Mouse (Mus musculus) limb, embryonic 14.5 days (tissue): ENCODE results near the gene Gm20388. TPM values are rescaled to one million over a fixed set of nuclear protein-coding genes. Genes with fewer than 3 reads are reported as not detected.

Experiments used
- ATAC-seq: fragments of 200-750 bp; cut with Nextera tagmentation; 2 replicates; pipeline ENCODE4 v1.8.0; 2017; ENCODE audit warnings: low read depth, moderate number of reproducible peaks, moderate TSS enrichment; ENCODE audit not compliant: low FRiP score
- DNase-seq: peaks from one replicate; pipeline ENCODE4 v3.0.0-alpha.2; 2015; ENCODE audit warnings: low spot score
- H3K27ac ChIP-seq: fragments of 300-500 bp; sonication (generic); replicated peaks from 2 replicates; pipeline ENCODE4 v1.5.1; 2014; ENCODE audit warnings: low read depth, mild to moderate bottlenecking, low read length, moderate library complexity, mixed read lengths
- H3K27me3 ChIP-seq: fragments of 300-500 bp; sonication (generic); 2 replicates; pipeline ENCODE4 v1.6.1; 2014; ENCODE audit warnings: low read length, mixed read lengths; ENCODE audit not compliant: control insufficient read depth, insufficient read depth
- H3K36me3 ChIP-seq: fragments of 300-500 bp; sonication (generic); 2 replicates; pipeline ENCODE4 v1.6.1; 2014; ENCODE audit warnings: mild to moderate bottlenecking, low read length, moderate library complexity, mixed read lengths; ENCODE audit not compliant: control insufficient read depth, insufficient read depth
- H3K4me1 ChIP-seq: fragments of 300-500 bp; sonication (generic); 2 replicates; pipeline ENCODE4 v1.6.1; 2014; ENCODE audit warnings: antibody characterized with exemption, low read length, mixed read lengths; ENCODE audit not compliant: control insufficient read depth, insufficient read depth
- H3K4me2 ChIP-seq: fragments of 300-500 bp; sonication (generic); replicated peaks from 2 replicates; pipeline ENCODE4 v1.6.1; 2014; ENCODE audit warnings: low read depth, mild to moderate bottlenecking, low read length, moderate library complexity; ENCODE audit not compliant: severe bottlenecking
- H3K4me3 ChIP-seq: fragments of 300-500 bp; sonication (generic); replicated peaks from 2 replicates; pipeline ENCODE4 v1.5.1; 2014; ENCODE audit warnings: low read length
- H3K9ac ChIP-seq: fragments of 300-500 bp; sonication (generic); 2 replicates; pipeline ENCODE4 v1.6.1; 2014; ENCODE audit warnings: mild to moderate bottlenecking, low read depth, low read length, moderate library complexity; ENCODE audit not compliant: severe bottlenecking
- H3K9me3 ChIP-seq: fragments of 300-500 bp; sonication (generic); 2 replicates; pipeline ENCODE4 v1.6.1; 2016; ENCODE audit warnings: low read length; ENCODE audit not compliant: control insufficient read depth
- POLR2A ChIP-seq: fragments of 200-500 bp; IDR thresholded peaks from 2 replicates; pipeline ENCODE4 v1.8.0; 2012; ENCODE audit warnings: inconsistent platforms, mild to moderate bottlenecking, moderate library complexity, borderline replicate concordance; ENCODE audit not compliant: insufficient read depth, insufficient read length; ENCODE audit errors: extremely low read depth
- WGBS: fragments of 180-500 bp; shearing (Covaris S2); extraction: QIAGEN DNeasy Blood & Tissue Kit; methylation state at CpG from one replicate; pipeline ENCODE4 v1.1.7; 2014; 5-methylcytosine and 5-hydroxymethylcytosine counted together
- polyA plus RNA-seq, 2 experiments: library from polyadenylated mRNA; depleted of rRNA in 1 of 2; stranded (reverse) in 1 of 2; unstranded in 1 of 2; fragments of >200 nt; fragmentation: Nextera tagmentation in 1 of 2; extraction: Ambion mirVana in 1 of 2; gene quantifications; 2 replicates each; pipeline versions ENCODE4 v1.2.1 to v1.2.3; 2012 to 2014

Gene Gm20388
- polyA plus RNA-seq, 2 experiments, result 1.9 to 49.9 TPM

DNA sequence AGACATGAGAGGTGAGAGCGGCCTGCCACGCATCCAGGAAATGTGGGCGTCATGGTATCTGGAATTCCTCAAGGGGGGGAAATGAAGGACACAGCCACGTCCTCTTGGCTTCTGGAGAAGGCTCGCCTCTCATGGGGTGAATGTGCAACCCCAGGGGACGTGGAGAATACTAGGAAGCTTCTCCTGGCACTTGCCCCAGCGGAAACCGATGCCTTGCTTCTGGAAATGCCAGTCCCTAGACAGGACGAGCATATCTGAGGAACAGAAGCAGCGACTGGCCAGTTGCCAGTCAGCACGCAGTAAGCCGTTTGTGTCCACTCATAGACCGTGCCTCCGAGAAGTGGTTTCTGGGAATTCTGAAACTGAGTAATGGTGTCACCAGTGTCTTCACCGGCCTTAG lies 126.6 kb downstream of the Gm20388 start:
- Histone ChIP-seq H3K27me3 (no peaks in the 10 kb centered on the region), H3K9me3 (no peaks in the 10 kb centered on the region), H3K36me3 (no peaks in the 10 kb centered on the region), H3K27ac (no peak overlapping the region), H3K9ac (no peak overlapping the region), H3K4me2 (no peak overlapping the region), H3K4me3 (no peak overlapping the region), H3K4me1 (no peaks in the 10 kb centered on the region)
- ATAC-seq, result no peak
- no peak for DNase-seq
- TF ChIP-seq POLR2A, result no peak
- WGBS, result 79% methylated on average over 15 of the region's 15 CpGs

DNA sequence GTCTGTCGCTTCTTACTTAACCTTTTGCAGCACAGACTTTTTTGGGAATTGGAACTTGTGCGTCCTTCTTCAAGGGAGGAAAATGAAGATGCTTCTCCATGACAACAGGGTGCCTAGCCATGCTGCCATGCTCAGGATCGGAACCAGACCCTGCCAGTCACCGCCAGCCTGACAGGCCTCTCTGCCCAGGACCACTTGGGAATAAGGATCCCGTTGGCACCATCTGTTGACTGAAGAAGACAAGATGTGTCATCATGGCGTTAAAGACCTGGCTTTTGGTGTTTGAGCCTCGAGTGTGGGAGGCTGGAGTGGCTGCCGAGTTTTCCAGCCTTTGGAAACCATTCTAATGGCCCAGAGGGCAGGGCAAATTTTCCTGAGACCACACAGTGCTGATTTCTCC lies 127.0 kb downstream of the Gm20388 start:
- H3K4me2 ChIP-seq, result no peak overlapping the region
- no peaks in the 10 kb centered on the region for H3K9me3 ChIP-seq
- H3K4me1 ChIP-seq, result no peaks in the 10 kb centered on the region
- H3K9ac ChIP-seq, result no peak overlapping the region
- no peak for TF ChIP-seq POLR2A
- no peak overlapping the region for H3K27ac ChIP-seq
- ATAC-seq (no peak), DNase-seq (no peak)
- 82% methylated on average over 8 of the region's 8 CpGs for WGBS
- H3K36me3 ChIP-seq, result no peaks in the 10 kb centered on the region
- H3K27me3 ChIP-seq, result no peaks in the 10 kb centered on the region
- no peak overlapping the region for H3K4me3 ChIP-seq

DNA sequence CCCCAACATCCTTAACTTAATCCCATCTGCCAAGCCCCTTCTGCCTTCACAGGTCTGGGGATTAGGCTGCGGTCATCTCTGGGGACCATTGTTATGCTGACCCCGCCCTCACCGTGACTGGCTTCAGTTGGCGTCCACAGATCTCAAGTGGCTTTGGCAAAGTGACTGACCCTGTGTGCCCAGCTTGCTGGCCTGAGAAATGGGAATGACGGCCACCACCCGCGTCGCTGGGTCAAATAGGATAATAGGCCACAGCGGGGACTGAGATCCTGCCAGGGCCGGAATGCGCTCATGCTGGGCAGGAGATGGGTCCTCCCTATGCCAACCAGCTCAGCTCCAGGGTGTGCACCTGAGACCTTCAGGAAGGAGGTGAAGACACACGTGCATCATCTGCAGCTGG lies 128.1 kb downstream of the Gm20388 start:
- no peaks in the 10 kb centered on the region for H3K9me3 ChIP-seq
- no peaks in the 10 kb centered on the region for H3K36me3 ChIP-seq
- WGBS, result 90% methylated on average over 12 of the region's 12 CpGs
- no peak for TF ChIP-seq POLR2A
- no peak overlapping the region for H3K9ac ChIP-seq
- H3K4me2 ChIP-seq, result no peak overlapping the region
- H3K4me3 ChIP-seq, result no peak overlapping the region
- DNase-seq (no peak), ATAC-seq (no peak)
- no peaks in the 10 kb centered on the region for H3K4me1 ChIP-seq
- no peaks in the 10 kb centered on the region for H3K27me3 ChIP-seq
- H3K27ac ChIP-seq, result no peak overlapping the region

DNA sequence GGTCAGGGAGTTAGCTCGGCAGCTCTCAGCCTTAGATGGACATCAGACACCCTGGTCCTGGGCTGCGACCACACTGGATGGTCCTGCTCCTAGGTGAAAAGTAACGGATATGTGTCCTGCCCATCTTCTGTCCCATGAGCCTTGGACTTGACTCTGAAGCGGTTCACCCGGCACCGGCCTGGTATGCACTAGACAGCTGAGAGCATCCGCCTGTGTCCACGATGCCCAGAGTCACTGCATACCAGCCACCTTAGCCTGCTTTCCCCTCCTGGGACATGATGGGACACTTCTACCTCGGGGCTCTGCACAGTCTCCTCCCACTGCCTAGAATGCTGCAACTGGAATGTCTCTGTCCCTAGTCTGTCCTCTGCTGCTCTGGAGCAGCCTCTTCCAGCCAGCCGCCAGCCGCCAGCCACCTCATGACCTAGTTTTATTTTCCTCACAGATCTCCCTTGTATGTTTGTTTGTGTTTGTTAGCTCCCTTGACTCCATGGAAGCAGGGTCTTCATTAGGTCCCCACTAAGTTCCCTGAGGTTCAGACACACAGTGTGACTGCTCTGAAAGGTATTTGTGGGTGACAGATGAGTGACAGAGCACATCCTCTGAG lies 128.8 kb downstream of the Gm20388 start:
- 74% methylated on average over 11 of the region's 11 CpGs for WGBS
- no peak overlapping the region for H3K9ac ChIP-seq
- ATAC-seq, result no peak

DNA sequence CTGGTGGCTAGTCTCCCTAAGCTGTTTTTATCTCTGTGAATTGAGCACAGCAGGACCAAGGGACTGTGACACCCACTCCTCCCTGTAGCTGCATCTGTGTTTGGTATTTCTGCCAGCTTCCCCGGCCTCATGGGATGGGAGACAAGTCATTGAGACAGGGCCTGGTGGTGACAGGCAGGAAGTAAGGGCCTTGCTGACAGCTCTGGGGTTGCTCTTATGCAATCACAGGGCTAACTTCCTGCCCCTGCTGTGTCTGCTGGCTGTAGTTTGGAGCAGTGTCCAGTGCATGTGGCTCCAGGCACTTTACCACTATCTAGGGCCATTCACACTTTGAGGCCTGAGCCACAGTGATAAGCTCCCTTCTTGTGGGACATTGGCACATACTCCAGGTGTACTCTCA lies 130.2 kb downstream of the Gm20388 start:
- Histone ChIP-seq H3K36me3 (no peaks in the 10 kb centered on the region), H3K9me3 (no peaks in the 10 kb centered on the region), H3K4me2 (no peak overlapping the region), H3K9ac (no peak overlapping the region), H3K27me3 (no peaks in the 10 kb centered on the region), H3K27ac (no peak overlapping the region), H3K4me1 (peaks cover 1% of the 10 kb centered on the region), H3K4me3 (no peak overlapping the region)
- no peak for TF ChIP-seq POLR2A
- 53% methylated on average over 1 of the region's 1 CpGs for WGBS
- DNase-seq (no peak), ATAC-seq (no peak)

More for the DNA sequence above, 128.8 kb downstream of the Gm20388 start:
- no peak overlapping the region for H3K4me2 ChIP-seq
- H3K4me1 ChIP-seq, result no peaks in the 10 kb centered on the region
- no peak overlapping the region for H3K4me3 ChIP-seq
- H3K27ac ChIP-seq, result no peak overlapping the region
- no peaks in the 10 kb centered on the region for H3K27me3 ChIP-seq
- TF ChIP-seq POLR2A, result no peak
- DNase-seq, result no peak
- H3K36me3 ChIP-seq, result no peaks in the 10 kb centered on the region
- no peaks in the 10 kb centered on the region for H3K9me3 ChIP-seq

DNA sequence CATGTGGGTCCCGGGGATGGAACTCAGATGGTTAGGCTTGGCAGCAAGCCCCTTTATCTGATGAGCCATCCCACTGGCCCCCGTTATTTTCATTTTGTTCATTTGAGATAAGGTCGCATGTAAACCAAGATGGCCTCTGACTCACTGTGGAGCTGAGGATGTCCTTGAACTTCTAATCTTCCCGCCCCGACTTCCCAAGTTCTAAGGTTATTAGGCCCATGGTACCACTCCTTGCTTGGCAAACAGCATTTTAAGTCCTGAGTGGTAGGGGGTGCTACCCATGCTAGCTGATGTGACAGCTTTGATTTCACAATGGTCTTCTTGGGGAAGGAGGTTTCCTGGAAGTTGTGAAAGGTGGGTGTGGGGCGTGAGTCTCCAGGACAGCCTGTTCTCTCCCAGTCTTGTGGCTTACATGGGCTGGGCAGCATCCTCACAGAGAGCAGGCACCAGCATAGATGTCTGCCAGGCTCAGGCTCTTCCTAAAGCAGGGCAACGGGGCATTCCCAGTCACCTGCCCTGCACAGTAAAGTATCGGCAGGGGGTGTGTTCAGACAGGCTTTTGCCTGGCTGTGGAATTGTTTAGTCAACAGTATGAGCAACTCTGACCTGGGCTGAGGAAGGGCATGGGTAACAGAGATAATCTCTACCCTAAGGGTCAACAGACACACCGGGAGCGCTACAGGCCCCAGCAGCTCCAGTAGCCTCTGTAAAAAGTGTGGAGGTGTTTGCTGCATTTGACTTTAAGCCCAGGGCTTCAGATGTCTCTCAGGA lies 132.1 kb downstream of the Gm20388 start:
- Histone ChIP-seq H3K27ac (no peak overlapping the region), H3K9ac (no peak overlapping the region), H3K36me3 (no peaks in the 10 kb centered on the region), H3K9me3 (no peaks in the 10 kb centered on the region), H3K27me3 (no peaks in the 10 kb centered on the region), H3K4me3 (no peak overlapping the region), H3K4me1 (peaks cover 12% of the 10 kb centered on the region), H3K4me2 (no peak overlapping the region)
- TF ChIP-seq POLR2A, result no peak
- ATAC-seq (no peak), DNase-seq (no peak)
- WGBS, result 79% methylated on average over 10 of the region's 10 CpGs
